Mouse (Mus musculus) liver, postnatal 0 days (tissue): ENCODE results near the gene R3hcc1l.

Source experiments
- CTCF ChIP-seq: sonication (generic); IDR thresholded peaks from 2 replicates; pipeline ENCODE4 v1.5.1; 2016; ENCODE audit warnings: antibody characterized with exemption, low read depth
- EP300 ChIP-seq: IDR thresholded peaks from 2 replicates; pipeline ENCODE4 v1.6.1; 2016; ENCODE audit warnings: antibody characterized with exemption, low read depth, mild to moderate bottlenecking

DNA sequence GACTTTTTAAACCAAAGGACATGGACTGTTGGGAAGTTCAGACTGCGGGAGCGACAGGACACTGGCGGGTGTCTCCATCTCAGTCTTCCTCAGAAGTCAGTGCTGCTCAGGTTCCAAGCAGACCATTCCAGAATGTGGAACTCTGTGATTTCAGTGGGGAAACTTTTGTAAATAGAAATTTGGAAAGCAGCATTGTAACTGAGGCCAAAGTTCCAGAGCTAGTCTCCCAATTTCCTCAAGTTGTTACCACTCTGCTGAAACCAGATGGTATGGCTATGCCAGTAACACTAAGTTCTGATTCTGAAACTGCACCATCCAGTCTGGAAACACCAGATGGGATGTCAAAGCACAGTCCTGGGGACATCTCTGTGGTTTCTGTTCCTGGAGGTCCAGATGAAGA lies 44.4 kb downstream of the R3hcc1l start:
- TF ChIP-seq CTCF: no peak
- TF ChIP-seq EP300: no peak
